Mouse (Mus musculus) midbrain, embryonic 14.5 days (tissue): ENCODE measurements at regions not wholly inside any gene's neighbourhood (a gene's known extent, or its start where the extent isn't known, plus 50 kb on each side); places are given as distances from the start of the nearest gene placed in this dataset.

Source experiments
- ATAC-seq: fragments of 200-750 bp; cut with Nextera tagmentation; 2 replicates; pipeline ENCODE4 v1.8.0; 2017; ENCODE audit warnings: moderate number of reproducible peaks, moderate library complexity; ENCODE audit not compliant: low FRiP score, low TSS enrichment
- DNase-seq: peaks from one replicate; pipeline ENCODE4 v3.0.0-alpha.2; 2015
- H3K27ac ChIP-seq: fragments of 300-500 bp; sonication (generic); replicated peaks from 2 replicates; pipeline ENCODE4 v1.5.1; 2014; ENCODE audit warnings: mild to moderate bottlenecking, low read depth, low read length, moderate library complexity
- H3K27me3 ChIP-seq: fragments of 300-500 bp; sonication (generic); 2 replicates; pipeline ENCODE4 v1.6.1; 2014; ENCODE audit warnings: low read length, control low read depth, mixed read lengths; ENCODE audit not compliant: control insufficient read depth, insufficient read depth
- H3K36me3 ChIP-seq: fragments of 300-500 bp; sonication (generic); 2 replicates; pipeline ENCODE4 v1.6.1; 2014; ENCODE audit warnings: low read length, control low read depth; ENCODE audit not compliant: control insufficient read depth, insufficient read depth
- H3K4me1 ChIP-seq: fragments of 300-500 bp; sonication (generic); 2 replicates; pipeline ENCODE4 v1.6.1; 2014; ENCODE audit warnings: mild to moderate bottlenecking, antibody characterized with exemption, low read length, control low read depth; ENCODE audit not compliant: control insufficient read depth, insufficient read depth
- H3K4me2 ChIP-seq: fragments of 300-500 bp; sonication (generic); 2 replicates; pipeline ENCODE4 v1.6.1; 2014; ENCODE audit warnings: mild to moderate bottlenecking, low read length, moderate library complexity
- H3K4me3 ChIP-seq: fragments of 300-500 bp; sonication (generic); replicated peaks from 2 replicates; pipeline ENCODE4 v1.5.1; 2014; ENCODE audit warnings: low read depth, low read length
- H3K9ac ChIP-seq: fragments of 300-500 bp; sonication (generic); replicated peaks from 2 replicates; pipeline ENCODE4 v1.6.1; 2014; ENCODE audit warnings: mild to moderate bottlenecking, low read length, moderate library complexity
- H3K9me3 ChIP-seq: fragments of 300-500 bp; sonication (generic); 2 replicates; pipeline ENCODE4 v1.6.1; 2016; ENCODE audit warnings: low read length, control low read depth, mixed read lengths; ENCODE audit not compliant: control insufficient read depth
- WGBS: fragments of 180-500 bp; shearing (Covaris S2); extraction: QIAGEN DNeasy Blood & Tissue Kit; methylation state at CpG from one replicate; pipeline ENCODE4 v1.1.7; 2014; 5-methylcytosine and 5-hydroxymethylcytosine counted together

DNA sequence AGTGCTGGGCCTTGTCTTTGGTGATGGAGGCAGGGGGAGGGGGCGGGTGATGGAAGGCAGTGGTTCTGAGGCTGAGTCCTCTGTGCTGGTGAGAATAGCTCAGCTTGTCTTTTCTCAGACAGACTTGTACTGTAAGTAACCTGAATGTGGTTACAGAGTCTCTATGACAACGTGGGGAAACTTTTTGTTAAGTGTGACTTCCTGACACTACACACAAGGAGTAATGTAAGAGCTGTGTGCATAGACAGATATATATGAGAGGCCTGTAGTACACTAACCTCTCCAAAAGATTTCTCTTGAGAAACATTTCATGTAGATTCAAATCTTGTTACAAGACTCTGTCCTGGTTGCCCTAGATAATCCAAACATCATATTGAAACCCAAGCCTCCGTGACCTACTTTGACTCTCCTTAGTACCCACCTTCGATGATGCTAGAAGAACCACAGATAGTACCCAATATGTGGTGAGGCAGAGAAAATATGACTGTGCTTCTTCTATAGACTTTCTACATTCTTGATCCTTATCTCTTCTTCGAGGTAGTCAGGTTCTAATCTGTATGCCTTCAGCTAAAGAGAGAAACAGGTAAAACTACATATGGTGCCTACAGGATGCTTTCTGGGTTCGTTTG lies 424.7 kb downstream of the Ets1 start:
- H3K27ac ChIP-seq, result no peak overlapping the region
- no peak overlapping the region for H3K4me2 ChIP-seq
- WGBS, result 84% methylated on average over 6 of the region's 6 CpGs
- no peak overlapping the region for H3K9ac ChIP-seq
- no peaks in the 10 kb centered on the region for H3K9me3 ChIP-seq
- H3K4me1 ChIP-seq, result peaks cover 12% of the 10 kb centered on the region
- H3K36me3 ChIP-seq, result no peaks in the 10 kb centered on the region
- ATAC-seq (no peak), DNase-seq (no peak)
- H3K27me3 ChIP-seq, result 0 out of 2 replicates have a peak, but pooled peaks cover 5% of the 10 kb centered on the region
- no peak overlapping the region for H3K4me3 ChIP-seq

DNA sequence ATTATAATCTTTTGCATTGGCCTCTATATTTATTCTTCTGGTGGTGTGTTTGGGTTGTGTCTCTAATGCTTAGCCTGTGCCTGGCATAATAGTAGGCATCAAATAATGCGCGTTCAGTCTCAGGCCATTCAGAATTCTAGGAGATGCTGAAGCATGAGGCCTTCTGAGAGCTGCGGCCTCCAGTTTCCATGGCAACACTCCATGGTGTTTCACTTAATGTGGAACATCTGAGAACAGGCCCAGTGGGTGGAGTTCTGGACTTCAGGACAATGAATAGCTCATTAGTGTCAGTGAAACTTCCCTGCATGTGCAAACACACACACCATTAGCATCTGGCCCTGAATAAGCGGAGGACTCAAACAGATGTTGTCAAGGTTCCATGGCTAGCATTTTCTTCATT lies 426.5 kb downstream of the Ets1 start:
- H3K27ac ChIP-seq, result no peak overlapping the region
- H3K4me3 ChIP-seq, result no peak overlapping the region
- WGBS, result 2% methylated on average over 4 of the region's 4 CpGs
- H3K4me1 ChIP-seq, result peaks cover 12% of the 10 kb centered on the region
- ATAC-seq, result peak; percentile 84
- 0 out of 2 replicates have a peak, but pooled peaks cover 5% of the 10 kb centered on the region for H3K27me3 ChIP-seq
- DNase-seq, result peak; percentile 90
- no peak overlapping the region for H3K4me2 ChIP-seq
- H3K9me3 ChIP-seq, result no peaks in the 10 kb centered on the region
- H3K9ac ChIP-seq, result no peak overlapping the region
- no peaks in the 10 kb centered on the region for H3K36me3 ChIP-seq

DNA sequence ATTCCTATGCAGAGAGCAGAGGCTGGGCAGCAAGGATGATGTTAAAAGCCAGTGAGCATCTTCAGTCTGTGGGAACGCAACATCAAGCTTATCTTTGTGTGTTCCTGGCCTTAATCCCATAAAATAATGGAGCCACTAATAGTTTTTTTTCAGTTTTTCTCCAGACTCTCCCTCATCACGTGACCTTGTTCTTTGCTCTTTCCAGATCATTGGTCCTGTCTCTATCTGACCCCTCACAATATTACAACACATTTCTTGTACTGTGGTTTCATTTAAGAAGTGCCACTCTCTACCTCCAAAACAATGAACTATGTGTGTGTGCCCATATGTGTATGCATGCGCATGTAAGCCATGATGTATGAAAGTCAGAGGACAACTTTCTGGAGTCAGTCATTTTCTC lies 429.3 kb downstream of the Ets1 start:
- no peaks in the 10 kb centered on the region for H3K9me3 ChIP-seq
- WGBS, result 85% methylated on average over 3 of the region's 3 CpGs
- no peak overlapping the region for H3K4me2 ChIP-seq
- H3K27me3 ChIP-seq, result 0 out of 2 replicates have a peak, but pooled peaks cover 3% of the 10 kb centered on the region
- ATAC-seq (no peak), DNase-seq (no peak)
- H3K4me1 ChIP-seq, result peaks cover 12% of the 10 kb centered on the region
- H3K9ac ChIP-seq, result no peak overlapping the region
- no peak overlapping the region for H3K27ac ChIP-seq
- no peaks in the 10 kb centered on the region for H3K36me3 ChIP-seq
- H3K4me3 ChIP-seq, result no peak overlapping the region

DNA sequence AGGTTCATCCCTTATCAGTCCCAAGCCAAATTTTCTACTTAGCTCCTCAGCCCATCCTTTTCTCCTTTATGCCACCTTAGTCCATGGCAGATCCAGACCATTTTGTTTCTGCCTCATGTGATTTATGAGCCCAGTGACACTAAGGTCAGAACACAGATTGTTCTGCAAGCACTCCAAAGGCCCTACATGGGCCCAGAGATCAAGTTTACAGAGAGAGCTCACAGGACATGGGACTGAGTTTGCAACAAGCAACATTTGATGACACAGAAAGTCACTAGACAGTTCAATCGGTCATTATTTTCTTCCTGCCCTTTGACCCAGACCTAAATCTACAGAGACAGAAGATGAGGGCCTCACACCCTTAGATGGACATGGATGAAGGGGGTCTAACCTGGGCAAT lies 431.5 kb downstream of the Ets1 start:
- WGBS, result 89% methylated on average over 1 of the region's 1 CpGs
- no peak for ATAC-seq

DNA sequence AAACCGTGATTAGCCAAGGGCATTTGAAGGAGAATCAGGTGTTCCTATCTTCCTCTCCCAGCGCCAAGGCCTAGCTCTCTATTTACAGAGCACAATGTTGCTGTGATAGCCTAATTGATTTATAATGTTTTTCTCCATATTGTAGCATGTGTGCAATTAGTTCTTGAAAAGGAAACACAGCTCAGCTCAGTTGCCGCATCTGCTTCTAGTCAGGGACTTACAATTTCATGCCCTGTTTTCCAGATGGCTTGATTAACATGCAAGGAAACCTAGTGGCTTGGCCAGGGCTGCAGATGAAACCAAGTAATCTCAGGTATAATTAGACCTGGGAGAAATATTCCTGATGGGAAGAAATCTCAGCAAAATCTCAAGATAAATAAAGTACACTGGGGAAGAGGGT lies 434.1 kb downstream of the Ets1 start:
- ATAC-seq, result no peak
- no peak overlapping the region for H3K4me3 ChIP-seq
- H3K4me1 ChIP-seq, result no peaks in the 10 kb centered on the region
- H3K36me3 ChIP-seq, result no peaks in the 10 kb centered on the region
- no peak overlapping the region for H3K4me2 ChIP-seq
- no peak overlapping the region for H3K27ac ChIP-seq
- H3K9me3 ChIP-seq, result no peaks in the 10 kb centered on the region; the same call in 1 of the 2 replicates
- no peaks in the 10 kb centered on the region for H3K27me3 ChIP-seq
- 72% methylated on average over 3 of the region's 3 CpGs for WGBS
- DNase-seq, result no peak
- no peak overlapping the region for H3K9ac ChIP-seq

More for the DNA sequence above, 431.5 kb downstream of the Ets1 start:
- Histone ChIP-seq H3K9me3 (no peaks in the 10 kb centered on the region), H3K36me3 (no peaks in the 10 kb centered on the region), H3K4me1 (peaks cover 3% of the 10 kb centered on the region), H3K9ac (no peak overlapping the region), H3K27ac (no peak overlapping the region), H3K4me2 (no peak overlapping the region), H3K4me3 (no peak overlapping the region), H3K27me3 (no peaks in the 10 kb centered on the region)
- no peak for DNase-seq

DNA sequence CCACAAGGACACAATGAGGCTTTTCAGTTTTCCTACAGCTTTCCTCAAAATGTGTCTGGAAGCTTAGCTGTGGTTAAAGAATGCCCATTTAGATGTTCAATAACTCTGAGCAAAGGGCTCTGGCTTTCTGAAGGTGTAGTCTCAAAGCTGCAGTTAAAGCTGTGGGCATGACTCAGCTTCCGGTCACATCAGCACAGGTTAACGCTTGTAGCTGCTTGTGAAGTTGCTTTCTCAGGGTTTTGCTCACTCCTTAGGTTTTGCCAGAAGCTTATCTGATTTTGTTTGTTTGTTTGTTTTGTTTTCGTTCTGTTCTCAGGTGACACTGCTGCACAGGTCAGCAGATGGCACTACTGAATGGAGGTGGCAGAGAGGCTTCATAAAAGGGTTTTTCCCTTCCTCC lies 444.2 kb downstream of the Ets1 start:
- no peak overlapping the region for H3K27ac ChIP-seq
- no peak overlapping the region for H3K4me2 ChIP-seq
- no peaks in the 10 kb centered on the region for H3K9me3 ChIP-seq
- no peak overlapping the region for H3K9ac ChIP-seq
- ATAC-seq, result no peak
- H3K4me1 ChIP-seq, result no peaks in the 10 kb centered on the region
- H3K4me3 ChIP-seq, result no peak overlapping the region
- no peaks in the 10 kb centered on the region for H3K27me3 ChIP-seq
- no peaks in the 10 kb centered on the region for H3K36me3 ChIP-seq
- no peak for DNase-seq
- WGBS, result 84% methylated on average over 3 of the region's 3 CpGs

DNA sequence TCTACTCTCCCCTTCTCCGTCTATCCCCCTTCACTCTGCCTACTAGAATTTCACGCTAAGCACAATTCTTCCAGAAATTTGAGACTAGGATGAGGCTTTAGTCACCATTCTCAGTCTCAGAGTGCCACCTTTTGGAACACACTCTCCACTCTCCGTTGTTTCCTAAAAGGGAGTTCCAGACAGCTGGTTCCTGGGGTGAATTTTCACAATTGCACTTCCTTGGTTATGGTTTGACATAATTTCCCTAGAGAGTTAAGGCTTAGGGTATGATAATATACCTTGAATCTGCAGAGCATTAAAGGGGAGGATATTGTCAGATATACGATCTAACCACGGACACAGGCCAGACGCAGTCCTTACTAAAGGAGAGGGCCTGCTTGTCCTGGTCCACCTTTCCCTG lies 444.8 kb downstream of the Ets1 start:
- no peak overlapping the region for H3K9ac ChIP-seq
- H3K4me1 ChIP-seq, result no peaks in the 10 kb centered on the region
- H3K27ac ChIP-seq, result no peak overlapping the region
- no peak overlapping the region for H3K4me2 ChIP-seq
- no peak overlapping the region for H3K4me3 ChIP-seq
- no peaks in the 10 kb centered on the region for H3K27me3 ChIP-seq
- no peak for ATAC-seq
- DNase-seq, result peak; percentile 68
- H3K9me3 ChIP-seq, result no peaks in the 10 kb centered on the region
- WGBS, result 55% methylated on average over 6 of the region's 6 CpGs
- no peaks in the 10 kb centered on the region for H3K36me3 ChIP-seq

DNA sequence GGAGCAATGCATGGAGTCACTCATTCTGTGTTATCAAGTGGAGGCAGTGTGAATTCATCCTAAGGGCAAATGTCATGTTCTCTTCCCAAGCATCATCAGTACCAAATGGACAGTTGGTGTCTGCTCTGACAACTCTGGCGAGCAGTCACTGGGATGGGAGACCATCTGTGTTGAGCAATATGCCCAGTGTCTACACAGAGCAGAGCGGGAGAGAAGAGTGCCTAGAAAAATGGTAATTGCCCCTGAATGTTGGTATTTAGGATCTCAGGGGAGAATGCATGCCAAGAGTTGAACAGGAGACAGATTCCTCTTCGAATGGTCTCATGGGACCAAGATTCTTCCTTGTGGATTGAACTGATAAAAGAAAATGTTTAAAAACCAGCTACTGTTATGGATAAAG lies 454.0 kb downstream of the Ets1 start:
- Histone ChIP-seq H3K4me2 (no peak overlapping the region), H3K27me3 (no peaks in the 10 kb centered on the region), H3K27ac (no peak overlapping the region), H3K4me3 (no peak overlapping the region), H3K4me1 (no peaks in the 10 kb centered on the region), H3K36me3 (no peaks in the 10 kb centered on the region), H3K9me3 (no peaks in the 10 kb centered on the region), H3K9ac (no peak overlapping the region)
- WGBS, result 83% methylated on average over 3 of the region's 3 CpGs
- DNase-seq (no peak), ATAC-seq (no peak)

DNA sequence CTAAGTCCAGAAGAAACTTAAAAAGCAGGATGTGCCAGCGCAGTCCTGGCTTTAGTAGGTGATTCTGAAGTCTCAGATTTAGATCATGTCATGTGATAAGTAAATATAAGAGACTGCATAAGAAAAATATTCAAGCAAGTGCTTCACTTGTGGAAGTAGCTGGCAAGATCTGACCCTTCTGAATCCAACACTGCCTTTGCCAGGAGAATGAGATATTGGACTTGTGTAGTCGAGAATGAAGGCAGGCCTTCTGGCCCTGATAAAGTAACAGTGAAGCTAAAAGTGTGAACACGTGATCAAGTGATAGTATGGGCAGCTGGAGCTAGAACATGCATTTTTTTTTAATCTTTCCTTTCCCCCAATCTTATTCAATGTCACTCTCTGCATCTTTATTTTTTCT lies 455.6 kb downstream of the Ets1 start:
- WGBS, result 83% methylated on average over 3 of the region's 3 CpGs
- no peak overlapping the region for H3K4me2 ChIP-seq
- no peak for DNase-seq
- no peak for ATAC-seq
- H3K27ac ChIP-seq, result no peak overlapping the region
- no peaks in the 10 kb centered on the region for H3K36me3 ChIP-seq
- no peaks in the 10 kb centered on the region for H3K9me3 ChIP-seq
- H3K27me3 ChIP-seq, result no peaks in the 10 kb centered on the region
- no peaks in the 10 kb centered on the region for H3K4me1 ChIP-seq
- H3K9ac ChIP-seq, result no peak overlapping the region
- H3K4me3 ChIP-seq, result no peak overlapping the region
